Mouse (Mus musculus): Measurements from ENCODE around the gene Ggact. TPM values are rescaled to one million over a fixed set of nuclear protein-coding genes. Genes with fewer than 3 reads are reported as not detected.

Ggact gene
- polyA plus RNA-seq, 1 experiment from 2014 or later = 11.6 TPM

GRCm38 (mm10) chr14:122882201-122882639 lies 31.3 kb downstream of the Ggact start:
- DNase-seq (ENCODE audit: low spot score) (peak; percentile 43), ATAC-seq (ENCODE audit: low read depth) (no peak)
- 0 out of 2 replicates have a peak overlapping the region, but pooled peaks have one; percentile 10 for H3K9ac ChIP-seq (ENCODE audit: low read depth, low read length)
- no peak overlapping the region for H3K4me2 ChIP-seq (ENCODE audit: low read depth, low read length)
- H3K27me3 ChIP-seq (replicated peaks; ENCODE audit: control insufficient read depth, insufficient read depth, low read length) = no peaks in the 10 kb centered on the region
- WGBS = 45% methylated on average over 9 of the region's 9 CpGs
- H3K27ac ChIP-seq (replicated peaks; ENCODE audit: low read depth, low read length) = 0 out of 2 replicates have a peak overlapping the region, but pooled peaks have one; percentile 15
- peaks cover 18% of the 10 kb centered on the region for H3K4me1 ChIP-seq (ENCODE audit: control insufficient read depth, insufficient read depth, low read length)
- H3K9me3 ChIP-seq (ENCODE audit: control insufficient read depth, low read length) = no peaks in the 10 kb centered on the region
- H3K36me3 ChIP-seq (ENCODE audit: control insufficient read depth, insufficient read depth, low read length) = no peaks in the 10 kb centered on the region
- no peak overlapping the region for H3K4me3 ChIP-seq (ENCODE audit: low read depth, low read length)

- Histone ChIP-seq H3K9ac (ENCODE audit: low read depth, low read length) (no peak overlapping the region), H3K4me1 (ENCODE audit: control insufficient read depth, insufficient read depth, low read length) (peaks cover 18% of the 10 kb centered on the region), H3K27me3 (replicated peaks; ENCODE audit: control insufficient read depth, insufficient read depth, low read length) (no peaks in the 10 kb centered on the region), H3K4me3 (ENCODE audit: low read depth, low read length) (no peak overlapping the region), H3K9me3 (ENCODE audit: control insufficient read depth, low read length) (no peaks in the 10 kb centered on the region), H3K36me3 (ENCODE audit: control insufficient read depth, insufficient read depth, low read length) (no peaks in the 10 kb centered on the region), H3K4me2 (ENCODE audit: low read depth, low read length) (no peak overlapping the region), H3K27ac (replicated peaks; ENCODE audit: low read depth, low read length) (0 out of 2 replicates have a peak overlapping the region, but pooled peaks have one; percentile 15)
- no peak for DNase-seq (ENCODE audit: low spot score)
- 42% methylated on average over 2 of the region's 2 CpGs for WGBS
- no peak for ATAC-seq (ENCODE audit: low read depth)
Measured at GRCm38 (mm10) chr14:122881699-122882098, 31.9 kb downstream of the Ggact start.

DNA sequence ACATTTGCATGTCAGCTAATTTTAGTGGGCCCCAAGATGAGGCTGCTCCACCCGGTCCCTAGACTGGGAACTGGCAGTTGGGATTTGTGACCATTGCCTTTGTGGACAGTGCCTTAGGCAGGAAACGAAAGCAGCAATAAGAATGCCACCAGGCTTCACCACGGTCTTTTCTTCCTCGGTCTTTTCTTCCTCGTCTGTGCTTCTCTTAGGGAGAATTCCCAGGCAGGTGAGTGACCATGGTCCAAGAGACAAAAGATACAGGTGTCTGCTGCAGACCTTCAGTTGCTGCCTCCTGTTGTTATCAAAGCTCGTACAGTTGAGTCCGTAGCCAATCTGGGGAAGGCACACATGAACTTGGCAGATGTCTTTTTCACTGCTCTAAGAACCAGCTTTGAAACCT lies 33.3 kb downstream of the Ggact start:
- H3K4me3 ChIP-seq (ENCODE audit: low read depth, low read length) = no peak overlapping the region
- no peak overlapping the region for H3K9ac ChIP-seq (ENCODE audit: low read depth, low read length)
- no peak overlapping the region for H3K27ac ChIP-seq (replicated peaks; ENCODE audit: low read depth, low read length)
- H3K4me2 ChIP-seq (ENCODE audit: low read depth, low read length) = no peak overlapping the region
- H3K36me3 ChIP-seq (ENCODE audit: control insufficient read depth, insufficient read depth, low read length) = no peaks in the 10 kb centered on the region
- no peaks in the 10 kb centered on the region for H3K27me3 ChIP-seq (replicated peaks; ENCODE audit: control insufficient read depth, insufficient read depth, low read length)
- 75% methylated on average over 7 of the region's 7 CpGs for WGBS
- DNase-seq (ENCODE audit: low spot score) = no peak
- peaks cover 23% of the 10 kb centered on the region for H3K4me1 ChIP-seq (ENCODE audit: control insufficient read depth, insufficient read depth, low read length)
- H3K9me3 ChIP-seq (ENCODE audit: control insufficient read depth, low read length) = no peaks in the 10 kb centered on the region
- ATAC-seq (ENCODE audit: low read depth) = no peak

GRCm38 (mm10) chr14:122877787-122878186 lies 35.8 kb downstream of the Ggact start:
- no peak for DNase-seq (ENCODE audit: low spot score)
- no peak for ATAC-seq (ENCODE audit: low read depth)
- Histone ChIP-seq H3K36me3 (ENCODE audit: control insufficient read depth, insufficient read depth, low read length) (no peaks in the 10 kb centered on the region), H3K27ac (replicated peaks; ENCODE audit: low read depth, low read length) (no peak overlapping the region), H3K4me1 (ENCODE audit: control insufficient read depth, insufficient read depth, low read length) (peaks cover 16% of the 10 kb centered on the region), H3K4me3 (ENCODE audit: low read depth, low read length) (no peak overlapping the region), H3K9me3 (ENCODE audit: control insufficient read depth, low read length) (no peaks in the 10 kb centered on the region), H3K9ac (ENCODE audit: low read depth, low read length) (no peak overlapping the region), H3K4me2 (ENCODE audit: low read depth, low read length) (no peak overlapping the region), H3K27me3 (replicated peaks; ENCODE audit: control insufficient read depth, insufficient read depth, low read length) (no peaks in the 10 kb centered on the region)
- 90% methylated on average over 3 of the region's 3 CpGs for WGBS

DNA sequence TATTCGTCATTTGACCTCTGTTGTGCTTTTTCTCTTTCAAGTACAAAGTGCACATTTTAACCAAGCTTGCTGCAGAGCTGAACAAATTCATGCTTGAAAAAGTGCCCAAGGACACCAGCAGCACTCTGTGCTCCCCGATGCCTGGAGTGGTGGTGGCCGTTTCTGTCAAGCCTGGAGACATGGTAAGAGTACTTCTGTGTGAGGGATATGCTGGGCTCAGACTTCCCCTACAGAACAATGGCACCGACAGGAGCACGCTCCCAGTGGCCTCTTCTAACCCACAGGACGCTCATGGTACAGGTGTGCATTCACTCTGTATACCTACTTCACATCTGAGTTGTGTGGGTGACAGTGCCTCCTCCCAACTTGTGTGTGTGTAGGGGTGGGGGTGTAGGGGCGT lies 36.8 kb downstream of the Ggact start:
- WGBS = 63% methylated on average over 7 of the region's 7 CpGs
- no peaks in the 10 kb centered on the region for H3K27me3 ChIP-seq (replicated peaks; ENCODE audit: control insufficient read depth, insufficient read depth, low read length)
- ATAC-seq (ENCODE audit: low read depth) = no peak

DNA sequence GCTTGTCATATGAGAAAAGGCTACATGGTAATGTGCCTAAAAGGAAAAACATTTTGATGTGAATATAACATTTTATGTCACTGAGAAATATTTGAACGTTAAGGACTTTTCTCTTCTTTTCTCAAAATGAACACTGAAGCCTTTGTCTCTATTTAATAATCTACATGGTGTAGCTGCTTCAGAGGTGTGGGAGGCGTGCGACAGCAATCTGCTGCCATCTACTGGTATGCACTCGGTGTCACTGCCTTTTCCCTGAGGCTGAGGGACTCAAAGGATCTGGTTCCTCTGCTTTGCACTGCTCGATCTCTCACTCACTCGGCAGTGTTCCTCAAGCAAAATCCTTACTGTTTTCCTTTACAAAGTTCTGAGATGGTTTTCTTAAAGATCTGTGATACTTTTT lies 37.4 kb downstream of the Ggact start:
- 2% methylated on average over 6 of the region's 6 CpGs for WGBS
- ATAC-seq (ENCODE audit: low read depth) (peak; percentile 95), DNase-seq (ENCODE audit: low spot score) (peak; percentile 89)

More for the DNA sequence above, 36.8 kb downstream of the Ggact start:
- Histone ChIP-seq H3K4me3 (ENCODE audit: low read depth, low read length) (no peak overlapping the region), H3K36me3 (ENCODE audit: control insufficient read depth, insufficient read depth, low read length) (no peaks in the 10 kb centered on the region), H3K27ac (replicated peaks; ENCODE audit: low read depth, low read length) (no peak overlapping the region), H3K4me2 (ENCODE audit: low read depth, low read length) (no peak overlapping the region), H3K9ac (ENCODE audit: low read depth, low read length) (no peak overlapping the region), H3K4me1 (ENCODE audit: control insufficient read depth, insufficient read depth, low read length) (peaks cover 6% of the 10 kb centered on the region), H3K9me3 (ENCODE audit: control insufficient read depth, low read length) (no peaks in the 10 kb centered on the region)
- DNase-seq (ENCODE audit: low spot score) = no peak

GRCm38 (mm10) chr14:122875636-122876035 lies 37.9 kb downstream of the Ggact start:
- Histone ChIP-seq H3K4me1 (ENCODE audit: control insufficient read depth, insufficient read depth, low read length) (peaks cover 4% of the 10 kb centered on the region; the same call in 1 of the 2 replicates), H3K4me2 (ENCODE audit: low read depth, low read length) (no peak overlapping the region), H3K27me3 (replicated peaks; ENCODE audit: control insufficient read depth, insufficient read depth, low read length) (no peaks in the 10 kb centered on the region), H3K9me3 (ENCODE audit: control insufficient read depth, low read length) (no peaks in the 10 kb centered on the region), H3K27ac (replicated peaks; ENCODE audit: low read depth, low read length) (no peak overlapping the region), H3K9ac (ENCODE audit: low read depth, low read length) (no peak overlapping the region), H3K4me3 (ENCODE audit: low read depth, low read length) (no peak overlapping the region), H3K36me3 (ENCODE audit: control insufficient read depth, insufficient read depth, low read length) (no peaks in the 10 kb centered on the region)
- DNase-seq (ENCODE audit: low spot score) (no peak), ATAC-seq (ENCODE audit: low read depth) (peak; percentile 27; the same call in 1 of the 2 replicates)
- 52% methylated on average over 6 of the region's 6 CpGs for WGBS

More for the DNA sequence above, 37.4 kb downstream of the Ggact start:
- Histone ChIP-seq H3K4me1 (ENCODE audit: control insufficient read depth, insufficient read depth, low read length) (peaks cover 4% of the 10 kb centered on the region; the same call in 1 of the 2 replicates), H3K27me3 (replicated peaks; ENCODE audit: control insufficient read depth, insufficient read depth, low read length) (no peaks in the 10 kb centered on the region), H3K4me2 (ENCODE audit: low read depth, low read length) (no peak overlapping the region), H3K9ac (ENCODE audit: low read depth, low read length) (no peak overlapping the region), H3K4me3 (ENCODE audit: low read depth, low read length) (no peak overlapping the region), H3K36me3 (ENCODE audit: control insufficient read depth, insufficient read depth, low read length) (no peaks in the 10 kb centered on the region), H3K27ac (replicated peaks; ENCODE audit: low read depth, low read length) (no peak overlapping the region), H3K9me3 (ENCODE audit: control insufficient read depth, low read length) (no peaks in the 10 kb centered on the region)

DNA sequence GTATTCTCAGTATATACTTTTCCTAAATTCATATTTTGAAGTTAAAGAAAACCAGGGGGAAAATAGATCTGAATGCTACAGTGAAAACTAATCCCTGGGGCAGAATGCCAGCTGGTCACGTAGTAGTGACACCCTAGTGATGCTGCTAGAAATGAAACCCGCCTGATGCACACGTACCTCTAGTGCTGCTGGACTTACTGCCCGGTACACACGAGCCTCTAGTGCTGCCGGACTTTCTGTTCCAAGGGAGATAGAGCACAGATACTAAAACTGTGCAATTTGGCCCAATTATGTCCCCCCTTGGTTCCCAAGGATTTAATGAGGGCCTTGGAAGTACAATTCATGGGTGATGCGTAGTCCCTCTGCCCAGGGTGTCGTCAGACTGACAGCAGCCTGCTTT lies 38.5 kb downstream of the Ggact start:
- peaks cover 4% of the 10 kb centered on the region; the same call in 1 of the 2 replicates for H3K4me1 ChIP-seq (ENCODE audit: control insufficient read depth, insufficient read depth, low read length)
- 61% methylated on average over 8 of the region's 8 CpGs for WGBS

DNA sequence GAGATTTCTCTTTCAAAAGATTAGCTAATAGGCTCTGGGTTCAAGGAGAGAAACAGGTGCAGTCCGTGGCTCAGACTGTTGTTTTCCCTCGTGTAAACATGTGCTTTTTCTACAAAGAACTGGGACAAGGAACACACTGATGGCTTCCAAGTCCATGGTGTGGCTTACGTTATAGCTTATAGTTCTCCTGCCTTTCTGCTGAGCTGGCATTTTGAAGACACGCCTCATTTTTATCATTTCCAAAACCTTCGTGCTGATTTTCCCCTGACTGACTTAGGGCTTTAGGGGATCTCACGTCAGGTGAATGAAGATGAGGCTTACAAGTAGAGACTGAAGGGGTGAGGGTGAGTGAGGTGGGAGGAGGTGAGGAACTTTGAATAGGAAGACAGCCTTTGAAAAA lies 40.9 kb downstream of the Ggact start:
- Histone ChIP-seq H3K4me2 (ENCODE audit: low read depth, low read length) (no peak overlapping the region), H3K27me3 (replicated peaks; ENCODE audit: control insufficient read depth, insufficient read depth, low read length) (no peaks in the 10 kb centered on the region), H3K9ac (ENCODE audit: low read depth, low read length) (no peak overlapping the region), H3K36me3 (ENCODE audit: control insufficient read depth, insufficient read depth, low read length) (no peaks in the 10 kb centered on the region), H3K4me1 (ENCODE audit: control insufficient read depth, insufficient read depth, low read length) (peaks cover 4% of the 10 kb centered on the region; the same call in 1 of the 2 replicates), H3K9me3 (ENCODE audit: control insufficient read depth, low read length) (no peaks in the 10 kb centered on the region), H3K27ac (replicated peaks; ENCODE audit: low read depth, low read length) (no peak overlapping the region), H3K4me3 (ENCODE audit: low read depth, low read length) (no peak overlapping the region)
- DNase-seq (ENCODE audit: low spot score) (no peak), ATAC-seq (ENCODE audit: low read depth) (no peak)
- 63% methylated on average over 6 of the region's 6 CpGs for WGBS

More for the DNA sequence above, 38.5 kb downstream of the Ggact start:
- ATAC-seq (ENCODE audit: low read depth) (no peak), DNase-seq (ENCODE audit: low spot score) (no peak)
- Histone ChIP-seq H3K9ac (ENCODE audit: low read depth, low read length) (no peak overlapping the region), H3K27me3 (replicated peaks; ENCODE audit: control insufficient read depth, insufficient read depth, low read length) (no peaks in the 10 kb centered on the region), H3K4me3 (ENCODE audit: low read depth, low read length) (no peak overlapping the region), H3K27ac (replicated peaks; ENCODE audit: low read depth, low read length) (no peak overlapping the region), H3K4me2 (ENCODE audit: low read depth, low read length) (no peak overlapping the region), H3K36me3 (ENCODE audit: control insufficient read depth, insufficient read depth, low read length) (no peaks in the 10 kb centered on the region), H3K9me3 (ENCODE audit: control insufficient read depth, low read length) (no peaks in the 10 kb centered on the region)
